Mouse (Mus musculus): ENCODE data around the gene Tcp11l2.
A peak's percentile ranks its signal among the peaks of the same experiment; 100 is the strongest.

Gene Tcp11l2

DNA sequence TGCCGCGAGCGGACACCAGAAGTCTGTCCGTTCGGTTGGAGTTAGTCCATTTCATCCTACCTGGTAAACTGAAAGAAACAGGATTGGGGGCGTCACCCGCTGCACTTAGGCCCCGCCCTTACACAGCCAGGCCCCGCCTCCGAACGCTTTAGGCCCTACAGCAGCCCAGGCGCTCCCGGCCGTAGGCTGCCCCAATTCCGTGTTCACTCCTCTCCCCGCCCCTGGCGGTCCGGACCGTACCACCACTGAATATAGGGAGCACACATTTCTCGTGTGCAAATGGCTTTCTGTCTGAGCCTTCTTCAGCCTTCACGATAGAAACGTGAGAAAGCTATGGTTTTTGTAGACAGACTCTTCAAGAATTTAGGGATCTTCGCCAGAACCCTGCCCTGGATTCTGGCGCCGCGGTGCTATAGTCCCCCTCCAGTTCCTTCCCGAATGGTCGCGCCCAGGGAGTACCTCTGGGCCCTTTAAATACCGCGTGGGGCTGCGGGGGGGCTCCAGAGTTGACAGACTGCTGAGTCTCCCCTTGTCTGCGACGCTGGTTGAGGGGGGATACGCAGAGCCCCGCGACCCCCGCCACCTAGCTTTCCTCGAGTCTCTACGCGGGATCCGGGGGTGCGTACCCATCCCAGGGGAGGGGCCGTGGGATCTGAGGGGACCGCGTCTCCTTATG lies at the start of gene Tcp11l2:
TSS of gene Tcp11l2 (plus strand) at position 232 of the 676 bp plus-strand sequence.
- peak; percentile 97 for DNase-seq

DNA sequence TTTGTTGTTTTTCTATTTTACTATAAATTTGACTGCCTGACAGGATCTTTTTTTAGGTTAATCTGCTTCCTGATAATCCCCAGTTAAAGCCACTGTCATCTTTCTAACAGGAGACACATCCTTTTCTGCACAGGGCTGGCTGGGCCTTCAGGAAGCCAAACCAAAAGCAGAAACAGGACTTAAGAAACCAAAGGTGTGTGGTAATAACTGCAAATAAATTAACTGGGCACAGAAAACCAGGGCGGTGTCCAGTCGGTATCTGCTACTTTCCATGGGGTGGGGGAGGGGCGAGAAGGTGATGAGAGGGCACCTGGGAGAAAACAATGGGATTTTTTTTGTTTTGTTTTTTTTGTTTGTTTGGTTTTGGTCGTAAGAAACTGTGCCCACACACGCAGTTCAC lies 49.4 kb upstream of the Tcp11l2 start:
- no peak for DNase-seq

DNA sequence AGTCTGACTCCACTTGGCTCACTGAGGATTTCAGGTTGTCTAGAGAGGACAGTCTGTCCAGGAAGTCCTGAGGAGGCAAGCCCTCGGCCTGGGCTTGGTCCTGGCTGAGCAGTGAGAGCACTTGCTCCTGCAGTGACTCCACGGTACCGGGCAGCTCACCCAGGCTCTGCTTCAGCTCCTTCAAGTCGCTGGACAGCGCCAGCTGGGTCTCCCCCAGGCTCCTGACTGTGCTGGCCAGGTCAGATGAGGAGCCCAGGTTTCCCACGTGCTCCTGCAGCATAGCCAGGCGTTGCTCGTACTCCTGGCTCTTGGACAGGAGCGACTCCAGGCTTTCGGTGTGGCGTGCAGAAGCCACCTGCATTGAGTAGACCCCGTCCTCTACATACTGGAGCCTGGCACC lies 48.8 kb upstream of the Tcp11l2 start:
- DNase-seq: peak; percentile 56

DNA sequence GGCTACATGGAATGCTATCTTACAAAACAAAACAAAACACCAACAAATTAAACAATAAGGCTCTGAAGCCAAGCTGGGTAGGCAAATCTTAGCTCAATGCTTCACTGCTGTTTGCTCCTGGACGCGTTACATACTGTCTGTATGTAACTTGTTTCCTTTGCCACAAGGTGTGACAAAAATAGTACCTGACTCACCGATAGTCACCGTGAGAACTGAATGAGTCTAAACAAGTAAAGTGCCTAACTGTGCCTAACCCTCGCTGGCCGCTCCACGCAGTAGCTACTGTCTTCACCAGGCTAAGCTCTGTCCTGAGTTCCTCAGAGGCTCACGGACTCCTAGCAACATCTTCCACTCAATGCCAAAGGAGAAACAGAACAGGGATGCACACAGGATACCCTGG lies 46.0 kb upstream of the Tcp11l2 start:
- no peak for DNase-seq

DNA sequence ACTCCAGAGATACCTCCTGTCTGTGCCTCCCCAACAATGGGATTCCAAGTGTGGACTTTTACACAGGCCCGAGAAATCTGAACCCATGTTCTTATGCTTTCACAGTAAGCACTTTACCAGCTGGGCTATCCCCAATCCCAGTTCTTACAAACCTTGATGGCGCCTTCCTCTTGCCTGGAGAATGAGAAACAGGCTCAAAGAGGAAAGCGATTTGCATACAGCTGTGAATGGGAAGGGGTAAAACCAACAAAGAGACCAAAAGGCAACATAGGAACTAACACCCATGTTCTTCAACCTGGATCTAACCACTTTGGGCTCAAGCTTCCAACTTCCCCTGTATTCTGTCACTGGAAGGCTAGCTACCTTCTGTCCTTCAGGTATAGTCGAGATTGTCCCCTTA lies 44.9 kb upstream of the Tcp11l2 start:
- no peak for DNase-seq

DNA sequence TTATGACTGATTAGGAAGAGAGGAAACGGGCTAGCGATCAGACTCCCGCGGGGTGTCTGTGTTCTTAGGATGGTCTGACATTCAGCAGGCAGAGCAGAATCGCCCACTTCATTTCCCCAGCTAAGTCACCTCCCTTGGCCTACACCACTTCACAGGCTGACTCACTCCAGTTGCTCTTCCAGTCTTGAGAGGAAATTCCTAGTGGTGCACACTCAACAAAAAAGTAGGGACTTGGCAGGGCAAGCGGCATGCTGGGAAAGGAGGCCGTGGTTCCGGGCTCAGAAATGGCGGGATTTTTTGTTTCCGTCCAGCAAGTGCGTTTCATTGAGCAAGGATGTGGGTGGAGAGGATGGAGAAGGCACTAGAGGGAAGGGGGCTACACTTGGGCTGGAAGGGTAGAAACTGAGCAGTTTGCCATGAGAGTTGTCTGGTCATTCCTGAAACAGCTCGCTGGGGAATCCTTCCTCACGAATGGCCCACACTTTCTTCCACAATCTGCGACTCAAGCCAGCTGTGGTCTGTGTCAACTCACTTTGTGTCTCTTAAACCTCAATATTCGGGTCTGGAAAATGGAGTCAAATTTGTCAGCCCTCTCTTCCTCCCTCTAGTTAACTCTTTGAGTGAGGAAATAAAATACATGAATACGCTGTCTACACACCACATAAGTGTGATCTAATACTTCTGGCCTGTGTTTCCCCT lies 44.1 kb upstream of the Tcp11l2 start:
- DNase-seq: peak; percentile 34

DNA sequence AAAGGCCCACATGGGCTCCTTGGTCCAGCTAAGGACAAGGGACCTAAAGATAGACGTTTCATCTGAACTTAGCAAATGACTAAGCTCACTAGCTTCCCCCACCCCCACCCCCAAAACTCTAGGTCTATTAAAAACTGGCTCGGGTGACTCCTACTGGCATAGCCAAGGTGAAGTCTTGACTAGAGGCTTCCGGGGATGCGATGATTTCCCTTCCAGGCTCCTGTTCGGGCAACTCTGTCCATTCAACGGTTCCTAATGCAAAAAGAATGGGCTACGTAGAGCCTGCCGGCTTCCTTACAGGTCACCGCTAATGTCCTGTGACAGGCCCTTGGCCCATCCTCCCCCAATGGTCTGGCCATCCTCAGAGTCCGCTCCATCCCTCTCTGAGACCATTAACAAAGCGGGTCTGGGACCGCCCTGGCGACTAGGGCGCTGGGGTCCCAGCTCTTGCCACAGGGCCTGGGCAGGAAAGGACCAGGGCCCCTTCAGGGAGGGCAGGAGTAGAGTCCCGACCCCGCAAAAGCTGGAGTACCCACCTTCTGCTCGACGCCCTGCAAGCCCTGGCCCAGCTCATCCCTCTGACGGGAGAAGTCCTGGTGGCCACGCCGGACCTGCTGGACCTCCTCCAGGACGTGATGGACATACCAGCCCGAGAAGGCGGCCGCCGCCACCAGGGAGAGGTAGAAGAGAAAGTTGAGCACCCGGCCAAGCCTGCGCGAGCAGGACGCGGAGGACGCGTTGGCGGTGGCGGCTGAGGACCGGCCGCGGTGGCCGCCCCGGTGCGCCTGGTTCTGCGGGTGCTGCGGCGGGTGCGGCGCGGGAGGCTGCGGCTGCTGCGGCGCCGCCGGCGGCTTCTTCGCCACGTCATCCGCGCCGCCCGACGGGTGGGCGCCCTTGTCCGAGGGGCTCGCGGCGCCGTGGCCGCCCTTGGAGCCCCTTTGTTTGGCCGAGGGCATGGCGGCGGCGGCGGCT lies 43.2 kb upstream of the Tcp11l2 start:
- DNase-seq: peak; percentile 80

DNA sequence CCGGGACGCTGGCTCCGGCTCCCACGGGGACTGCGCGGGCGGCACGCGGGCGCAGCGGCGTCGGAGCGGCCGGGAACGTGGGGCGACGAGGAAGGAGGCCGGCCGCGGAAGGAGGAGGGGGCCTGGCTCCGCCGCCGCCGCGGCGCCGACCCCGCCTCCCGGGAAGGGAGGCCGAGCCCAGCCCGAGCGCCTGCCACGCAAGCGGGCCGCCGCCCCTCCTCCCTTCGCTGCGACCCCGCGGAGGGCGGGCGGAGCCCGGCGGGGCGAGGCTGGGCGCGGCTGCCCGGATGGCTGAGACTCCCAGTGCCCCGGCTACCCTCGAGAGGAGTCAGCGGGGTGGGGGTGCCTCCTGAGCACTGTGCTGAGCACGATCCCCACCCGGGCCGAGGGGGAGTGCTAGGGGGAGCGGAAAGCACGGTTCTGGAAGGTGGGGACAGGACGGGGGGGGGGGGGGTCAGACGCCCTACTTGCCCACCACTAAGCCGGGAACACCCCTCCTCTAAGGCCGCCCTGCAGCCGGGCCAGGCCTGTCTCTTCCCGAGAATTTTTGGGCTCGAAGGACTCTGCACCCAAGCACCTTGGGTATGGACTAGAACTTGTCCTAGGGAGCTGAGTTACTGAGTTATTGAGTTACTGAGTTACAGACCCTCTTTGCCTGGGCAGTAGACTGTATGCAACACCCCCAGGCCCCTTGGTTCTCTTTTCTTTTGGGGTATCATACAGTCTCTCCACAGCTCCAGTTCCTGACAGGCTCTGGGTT lies 42.3 kb upstream of the Tcp11l2 start, which contains the start of gene Ckap4:
TSS of gene Ckap4 (minus strand) at position 151 of the 760 bp plus-strand sequence.
- DNase-seq: peak; percentile 60

DNA sequence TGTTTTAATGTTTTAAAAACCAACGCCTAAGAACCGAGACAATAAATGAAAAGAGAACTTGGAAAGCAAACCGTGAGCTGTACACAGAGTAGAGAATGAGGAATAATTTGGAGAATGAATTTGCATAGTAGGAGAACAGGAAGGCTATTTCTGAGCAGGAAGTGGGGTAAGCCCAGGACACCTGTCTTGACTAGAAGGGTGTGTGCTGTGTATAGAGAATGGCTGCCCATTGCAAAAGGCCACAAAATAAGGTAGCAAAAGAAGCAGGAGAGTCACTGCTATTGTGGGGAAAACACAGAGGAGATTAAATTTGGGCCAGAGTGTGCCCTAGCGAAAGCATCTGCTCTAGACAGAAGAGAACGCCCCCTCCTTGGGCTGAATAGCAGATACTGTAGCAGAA lies 41.0 kb upstream of the Tcp11l2 start:
- DNase-seq: no peak

DNA sequence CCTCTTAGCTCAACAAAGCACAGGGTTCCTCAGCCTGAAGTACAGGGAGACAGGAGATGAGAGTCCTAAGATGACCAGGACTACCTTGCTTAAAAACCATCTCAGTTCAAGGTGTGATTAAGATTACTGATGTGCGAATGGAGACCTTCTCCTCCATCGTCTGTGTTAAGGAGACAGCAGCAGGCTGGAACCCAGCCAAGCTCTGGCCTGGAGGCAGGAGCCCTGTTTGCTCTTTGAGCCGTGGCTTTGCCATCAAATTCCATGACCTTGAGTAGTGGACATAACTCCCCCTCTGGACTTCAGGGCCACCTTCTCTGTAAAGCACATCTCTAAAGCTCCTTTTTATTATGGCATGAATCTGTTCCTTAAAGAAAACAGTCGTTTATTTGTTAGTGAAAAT lies 40.6 kb upstream of the Tcp11l2 start:
- no peak for DNase-seq

DNA sequence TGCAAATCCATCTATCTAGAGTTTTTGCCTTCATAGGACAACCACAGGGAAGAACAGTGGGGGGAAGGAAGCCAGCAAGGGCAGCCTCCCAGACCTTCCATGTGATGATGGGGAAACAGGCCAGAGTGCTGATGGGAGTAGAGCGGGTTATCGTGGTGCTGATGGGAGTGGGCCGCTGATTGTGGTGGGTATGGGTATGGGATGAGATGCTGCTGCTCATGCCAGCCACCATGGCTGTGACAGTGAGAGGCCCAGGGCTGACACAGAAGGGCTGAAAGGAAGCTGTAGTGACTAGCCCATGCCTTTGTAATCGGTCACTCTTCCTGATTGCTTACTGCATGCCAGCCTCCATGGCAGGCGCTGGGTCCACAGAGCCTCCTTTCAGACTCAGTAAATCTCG lies 36.8 kb upstream of the Tcp11l2 start:
- DNase-seq: no peak

DNA sequence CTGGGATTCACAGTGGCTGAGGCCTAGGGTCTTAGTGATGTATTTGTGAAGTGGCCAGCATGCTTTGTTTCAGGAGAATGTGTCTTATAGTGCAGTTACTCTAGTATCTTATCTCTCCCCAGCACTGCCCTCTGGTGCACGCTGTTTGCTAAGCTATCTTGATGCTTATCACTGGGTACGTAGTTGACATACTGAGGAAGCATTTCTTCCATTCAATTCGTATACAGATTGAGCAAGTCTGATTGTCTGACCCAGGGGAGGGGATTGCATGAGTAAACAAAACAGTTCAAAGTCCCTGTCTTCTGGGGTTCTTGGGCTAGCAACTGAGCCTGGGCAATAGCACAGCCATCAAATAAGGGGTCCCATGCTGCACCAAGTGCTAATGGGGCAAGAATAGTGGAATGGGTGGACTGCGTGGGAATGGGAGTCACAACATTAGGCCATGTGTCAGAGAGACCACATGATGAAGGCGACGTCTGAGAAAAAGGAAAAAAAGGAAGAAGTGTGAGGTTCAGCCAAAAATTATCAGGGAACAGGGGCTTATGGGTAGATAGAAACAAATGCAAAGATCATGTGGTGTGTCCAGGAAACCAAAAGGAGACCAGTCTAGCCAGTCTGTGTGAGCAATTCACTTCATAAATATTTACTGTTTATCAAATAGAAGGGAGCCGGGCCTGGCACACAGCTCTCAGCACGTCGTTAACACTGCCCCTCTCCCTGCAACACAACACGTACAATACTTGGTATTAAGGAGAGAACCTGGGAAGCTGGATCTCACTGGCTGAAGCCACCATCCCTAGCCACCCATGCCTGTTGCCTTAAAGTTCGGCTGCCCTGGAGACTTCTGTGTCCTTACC lies 33.4 kb upstream of the Tcp11l2 start:
- no peak for DNase-seq

DNA sequence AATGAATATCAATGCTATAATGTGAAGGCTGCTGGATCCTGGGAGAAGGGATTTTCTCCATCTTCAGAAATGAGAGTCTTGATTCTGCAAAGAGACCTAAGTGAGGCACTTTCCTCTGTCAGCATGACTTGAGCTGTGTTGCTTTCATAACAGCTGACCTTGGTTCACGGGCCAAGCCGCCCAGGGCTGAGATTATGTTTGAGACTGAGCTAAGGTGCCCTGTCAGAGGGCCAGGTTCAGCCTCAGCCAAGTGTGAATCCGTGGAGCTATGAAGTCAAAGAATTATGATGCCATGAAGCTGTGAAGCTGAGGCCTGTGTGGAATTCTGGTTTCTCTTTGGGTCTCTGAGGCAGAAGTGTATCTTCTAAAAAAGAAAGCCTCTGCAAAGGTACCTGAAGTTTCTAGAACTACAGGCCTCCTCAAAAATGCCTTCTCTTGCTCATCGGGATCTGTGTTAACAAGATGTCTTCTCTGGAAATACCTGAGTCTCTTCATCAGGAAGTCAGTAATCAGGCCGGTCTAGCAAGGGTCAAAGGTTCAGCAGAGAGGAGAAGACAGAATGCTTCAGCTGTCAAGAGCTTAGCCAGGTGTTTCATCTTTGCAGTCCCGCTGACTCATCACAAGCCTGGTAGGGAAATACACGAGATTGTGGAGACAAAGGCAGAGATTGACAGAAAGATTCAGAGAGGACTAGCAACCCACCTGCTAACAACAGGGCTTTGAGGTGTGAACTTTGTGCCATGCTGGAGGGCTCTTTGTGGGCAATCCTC lies 31.4 kb upstream of the Tcp11l2 start:
- no peak for DNase-seq

DNA sequence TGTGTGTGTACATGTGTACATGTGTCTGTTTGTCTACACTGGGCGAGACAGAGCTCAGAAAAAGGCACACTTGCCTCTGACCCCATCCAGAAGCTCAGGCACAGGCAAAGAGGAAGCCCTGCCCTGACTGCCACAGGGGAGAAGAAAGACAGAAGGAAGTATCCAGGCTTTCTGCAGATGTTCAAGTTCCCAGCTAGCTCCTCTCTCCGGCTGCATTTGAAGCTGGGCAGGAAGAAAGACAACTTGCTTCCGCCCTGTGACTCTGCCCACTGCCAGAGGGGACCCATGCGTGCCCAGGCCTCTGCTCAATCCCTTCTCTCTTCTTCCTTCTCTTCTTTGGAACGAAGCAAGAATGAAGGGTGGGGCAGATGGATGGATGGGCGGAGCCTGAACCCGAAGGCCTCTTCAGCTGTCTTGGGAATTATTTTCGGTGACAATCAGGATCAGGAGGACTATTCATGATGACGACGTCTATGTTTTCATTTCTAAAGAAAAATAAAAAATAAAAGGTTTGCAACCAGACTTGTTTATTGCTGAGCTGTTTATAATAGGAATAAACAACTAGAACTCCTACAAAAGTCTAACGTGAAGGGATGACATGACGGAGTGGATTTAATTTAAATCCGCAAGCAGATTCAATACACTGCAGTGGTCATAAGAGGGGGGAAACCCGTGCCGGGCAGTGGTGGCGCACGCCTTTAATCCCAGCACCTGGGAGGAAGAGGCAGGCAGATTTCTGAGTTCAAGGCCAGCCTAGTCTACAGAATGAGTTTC lies 27.1 kb upstream of the Tcp11l2 start:
- DNase-seq: no peak

DNA sequence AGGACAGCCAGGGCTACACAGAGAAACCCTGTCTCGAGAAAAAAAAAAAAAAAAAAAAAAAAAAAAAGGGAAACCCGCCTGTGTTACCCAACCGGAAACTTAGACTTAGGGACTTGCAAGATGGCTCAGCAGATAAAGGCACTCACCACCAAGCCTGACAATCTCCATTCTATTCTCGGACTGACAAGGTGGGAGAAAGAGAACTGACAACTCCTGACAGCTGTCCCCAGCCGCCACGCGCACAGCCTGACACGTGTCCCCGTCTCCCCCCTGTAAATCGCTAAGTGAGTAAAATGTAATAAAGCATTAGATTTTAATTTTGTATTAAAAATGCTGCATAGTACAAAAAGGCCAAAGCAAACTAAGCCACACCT lies 26.5 kb upstream of the Tcp11l2 start:
- DNase-seq: no peak

DNA sequence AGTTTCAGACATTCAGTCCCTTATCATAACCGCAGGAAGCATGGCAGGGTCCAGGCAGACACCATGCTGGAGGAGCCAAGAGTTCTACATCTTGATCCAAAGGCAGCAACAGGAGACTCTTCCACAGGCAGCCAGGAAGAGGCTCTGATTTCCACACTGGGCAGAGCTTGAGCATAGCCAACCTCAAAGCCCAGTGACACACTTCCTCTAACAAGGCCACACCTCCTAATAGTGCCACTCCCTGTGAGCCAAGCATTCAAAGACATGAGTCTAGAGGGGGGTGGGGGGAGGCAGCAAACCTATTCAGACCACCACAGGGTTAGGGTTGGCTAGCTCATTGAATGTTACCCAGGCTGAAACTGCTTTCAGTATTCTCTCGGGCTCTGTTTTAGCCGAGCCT lies 24.6 kb upstream of the Tcp11l2 start:
- no peak for DNase-seq

DNA sequence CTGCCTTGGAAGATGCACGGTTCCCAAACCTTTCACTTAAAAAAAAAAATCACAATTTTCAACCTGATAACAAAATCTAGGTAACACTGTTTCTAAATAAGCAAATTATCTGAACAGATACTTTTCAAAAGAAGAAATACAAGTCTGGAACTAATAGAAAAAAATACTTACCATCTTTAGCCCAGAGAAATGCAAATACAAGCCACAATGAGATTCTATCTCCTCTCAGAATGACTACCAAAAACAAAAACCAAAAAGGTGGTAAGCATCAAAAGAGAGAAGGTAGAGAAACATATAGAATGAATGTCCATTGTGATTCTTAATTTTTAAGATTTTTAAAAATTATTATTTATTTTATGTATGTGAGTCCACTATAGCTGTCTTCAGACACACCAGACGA lies 23.9 kb upstream of the Tcp11l2 start:
- no peak for DNase-seq

DNA sequence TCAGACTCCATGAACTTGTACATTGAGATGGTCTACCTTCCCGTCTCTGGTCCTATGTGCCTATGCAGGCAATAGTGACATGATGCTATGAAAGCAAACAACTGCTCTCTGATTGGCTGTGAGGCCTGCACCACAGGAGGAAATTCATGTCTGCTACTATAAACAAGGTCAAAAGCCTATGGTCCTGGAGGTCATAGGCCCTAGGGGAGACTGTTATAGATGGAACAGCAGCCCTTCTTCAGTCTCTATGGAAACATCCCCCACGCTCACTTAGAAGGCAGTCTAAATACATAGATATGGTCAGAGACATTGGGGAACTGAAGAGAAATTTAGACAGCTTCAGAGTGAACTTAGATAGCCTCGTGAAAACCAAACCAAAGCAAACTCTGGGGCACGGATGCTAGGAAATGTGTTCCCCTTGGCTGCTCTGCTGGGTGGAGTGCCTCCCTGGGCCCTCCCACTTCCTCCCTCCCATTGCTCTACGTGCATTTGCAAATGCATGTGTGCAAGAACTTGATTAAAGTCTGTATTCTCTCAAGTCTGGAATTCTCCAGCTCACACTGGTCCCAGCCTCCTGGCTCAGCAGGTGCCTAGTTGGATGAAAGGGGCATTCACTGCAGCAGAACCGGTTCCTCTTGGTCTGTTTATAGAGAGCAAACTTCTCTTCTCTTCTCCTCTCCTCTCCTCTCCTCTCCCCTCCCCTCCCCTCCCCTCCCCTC lies 22.0 kb upstream of the Tcp11l2 start:
- DNase-seq: no peak

DNA sequence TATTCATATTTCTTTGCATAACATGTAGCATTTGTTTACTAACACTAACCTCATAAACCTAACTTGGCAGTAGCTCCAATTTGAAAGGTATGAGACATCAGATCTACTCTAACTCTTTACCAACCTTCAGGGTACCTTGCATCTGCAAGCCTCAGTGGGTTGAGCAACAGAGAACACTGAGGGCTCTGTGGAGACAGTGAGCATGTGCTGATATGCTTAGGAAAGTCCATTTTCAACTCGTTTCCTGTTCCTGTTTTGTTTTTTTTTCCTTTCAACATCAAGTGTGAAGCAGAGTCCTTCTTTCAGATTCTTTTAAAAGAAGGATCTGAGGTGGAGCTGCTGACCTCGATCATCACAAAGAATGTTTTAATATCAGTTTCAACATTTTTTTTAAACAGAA lies 20.3 kb upstream of the Tcp11l2 start:
- no peak for DNase-seq

DNA sequence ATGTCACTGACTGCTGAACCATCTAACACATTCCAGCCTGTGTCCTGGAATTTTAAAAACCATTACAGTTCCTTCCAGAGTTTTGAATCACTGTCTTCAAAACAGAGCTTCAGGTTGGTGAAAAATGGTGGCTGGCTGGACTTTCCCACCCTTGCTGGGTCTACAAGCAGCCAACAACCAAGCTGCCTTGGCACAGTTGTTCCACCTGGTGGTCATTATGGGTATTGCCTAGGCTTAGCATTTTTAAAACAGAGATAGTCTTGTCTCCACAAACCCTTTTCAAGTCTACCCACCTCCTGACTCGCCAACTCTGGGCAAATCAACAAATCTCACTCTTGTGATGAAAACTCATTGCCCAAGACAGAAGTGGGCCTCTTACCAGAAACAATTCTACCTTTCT lies 17.9 kb upstream of the Tcp11l2 start:
- no peak for DNase-seq
